Mouse (Mus musculus) v-Abl transformed pro-B cells (cell line): Measurements from ENCODE around the gene Zc3h12d.

ENCODE experiments used
- in situ Hi-C, 2 experiments: fragments of 400-800 bp; cut with MboI; formaldehyde crosslinking; loops; one replicate each; pipeline ENCODE4 v1.15.1; 2025; ENCODE audit not compliant: unreplicated experiment in 2 of 2

Zc3h12d gene

DNA sequence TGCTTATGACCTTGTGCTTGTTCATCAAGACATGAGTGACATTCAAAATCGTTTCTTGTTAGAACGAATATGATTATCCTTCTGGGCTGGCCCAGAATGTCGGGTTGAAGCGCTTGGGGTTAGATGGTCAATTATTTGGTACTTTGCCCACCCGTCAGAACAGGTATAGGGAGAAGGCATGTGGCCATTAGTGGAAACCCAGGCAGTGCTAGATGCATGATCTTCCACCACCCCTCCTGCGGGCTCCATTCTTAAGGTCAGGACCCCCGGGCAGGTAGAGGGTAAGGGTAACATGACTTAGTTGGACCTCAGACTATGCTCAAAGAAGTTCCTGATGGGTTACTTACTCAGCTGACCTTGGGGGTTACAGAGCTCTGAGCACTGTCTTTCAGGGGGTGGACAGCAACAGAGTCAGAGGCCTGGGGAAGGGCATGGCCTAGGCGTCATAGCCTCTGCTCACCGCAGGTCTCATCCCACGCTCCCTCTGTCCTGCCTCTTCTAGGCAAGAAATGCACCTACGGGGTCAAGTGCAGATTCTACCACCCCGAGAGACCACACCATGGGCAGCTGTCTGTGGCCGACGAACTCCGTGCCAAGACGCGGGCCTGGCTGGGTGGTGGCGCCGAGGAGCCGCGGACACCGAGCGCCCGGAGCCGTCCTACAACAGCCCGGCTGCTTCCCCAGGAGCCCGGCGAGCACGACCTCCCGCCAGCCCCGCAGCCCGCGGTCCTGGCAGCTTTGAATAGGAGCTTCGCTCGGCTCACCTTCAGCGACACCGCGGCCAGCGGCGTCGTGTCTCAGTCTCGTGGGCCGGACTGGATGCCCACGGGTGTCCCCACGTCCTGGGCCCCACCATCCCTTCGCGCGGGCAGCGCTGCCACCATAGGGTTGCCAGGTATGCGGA is 34.7 kb downstream of the Zc3h12d start:
- in situ Hi-C loops = loop anchor here in 1 of 2 experiments (5.0 kb wide), 1 partner anchor 35 kb away; the partner anchor contains the start of gene Zc3h12d

DNA sequence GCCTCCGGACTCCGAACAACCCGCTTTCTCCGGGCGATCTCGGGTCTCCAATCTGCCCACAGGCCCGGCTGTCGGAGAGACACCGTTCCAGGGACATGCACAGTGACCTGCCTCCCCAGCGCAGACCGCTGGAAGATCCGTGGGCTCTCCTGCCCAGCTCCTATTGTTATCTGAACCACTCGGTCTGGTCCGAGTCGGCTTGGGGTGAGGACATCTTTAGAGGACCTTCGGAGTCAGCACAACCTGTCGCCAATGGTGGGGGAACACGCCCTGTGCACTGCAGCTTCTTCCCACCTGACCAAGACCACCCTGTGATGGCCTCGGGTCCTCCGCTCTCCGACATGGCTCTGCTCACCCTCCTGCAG is 35.4 kb downstream of the Zc3h12d start:
- in situ Hi-C loops = loop anchor here in 1 of 2 experiments (5.0 kb wide), 1 partner anchor 35 kb away; the partner anchor contains the start of gene Zc3h12d

DNA sequence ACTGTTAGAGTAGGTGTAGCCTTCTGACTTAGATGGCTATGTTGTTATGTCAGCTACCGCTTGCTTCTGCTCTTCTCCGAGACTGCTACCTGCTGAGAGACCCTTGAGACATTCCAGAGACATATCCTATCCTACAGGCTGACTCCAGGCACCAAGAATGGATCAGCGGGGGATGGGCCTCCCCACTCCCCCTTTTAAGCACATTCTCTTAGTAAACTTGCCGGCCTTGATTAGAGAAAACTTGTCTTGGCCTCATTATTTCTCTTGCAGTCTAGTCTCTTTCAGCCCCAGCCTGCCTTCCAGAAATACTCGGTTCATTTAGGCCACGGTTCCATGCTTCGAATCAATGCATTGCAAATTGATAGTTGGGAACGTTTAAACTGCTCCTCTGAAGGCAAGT is 37.5 kb downstream of the Zc3h12d start:
- in situ Hi-C loops = loop anchor here in 1 of 2 experiments (5.0 to 10.0 kb wide), 2 partner anchors 37 to 55 kb away; partner anchors contain the start of gene Zc3h12d

DNA sequence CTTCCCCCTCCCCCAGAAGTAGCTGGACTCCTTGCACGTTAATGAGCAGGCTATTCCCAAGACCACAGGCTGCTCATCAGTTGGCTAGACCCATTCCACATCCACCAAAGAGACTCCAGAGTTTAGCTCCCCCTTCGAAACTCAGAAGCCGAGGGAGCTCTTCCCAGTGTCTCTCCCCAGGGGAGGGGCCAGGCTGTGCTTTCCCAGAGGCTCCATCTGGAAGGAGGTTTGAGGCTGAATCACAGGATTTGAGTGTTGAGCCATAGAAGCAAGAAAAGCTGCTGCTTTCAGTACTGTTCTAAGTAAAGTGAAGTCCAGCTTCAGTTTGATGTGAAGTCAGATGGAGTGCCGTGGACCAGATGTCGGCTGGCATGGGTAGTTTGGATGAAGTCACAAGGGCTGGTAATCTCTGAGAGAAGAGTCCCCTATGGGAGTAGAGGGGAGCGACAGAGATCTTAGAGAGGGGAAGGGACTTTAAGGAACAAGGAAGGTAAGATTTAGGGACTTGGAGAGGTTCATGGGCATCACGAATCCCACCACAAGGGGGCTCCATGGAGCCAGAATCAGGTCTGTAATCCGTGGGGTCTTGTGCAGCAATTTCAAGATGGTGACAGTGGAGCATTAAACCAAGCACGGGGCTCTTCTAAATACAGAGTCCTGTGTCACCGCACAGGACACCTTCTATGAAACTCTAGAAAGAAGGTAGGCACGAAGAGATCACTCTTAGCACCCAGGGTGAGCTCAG is 38.5 kb downstream of the Zc3h12d start:
- in situ Hi-C loops = loop anchor here in 1 of 2 experiments (10.0 kb wide), 1 partner anchor 56 kb away; no protein-coding TSS in a partner anchor

DNA sequence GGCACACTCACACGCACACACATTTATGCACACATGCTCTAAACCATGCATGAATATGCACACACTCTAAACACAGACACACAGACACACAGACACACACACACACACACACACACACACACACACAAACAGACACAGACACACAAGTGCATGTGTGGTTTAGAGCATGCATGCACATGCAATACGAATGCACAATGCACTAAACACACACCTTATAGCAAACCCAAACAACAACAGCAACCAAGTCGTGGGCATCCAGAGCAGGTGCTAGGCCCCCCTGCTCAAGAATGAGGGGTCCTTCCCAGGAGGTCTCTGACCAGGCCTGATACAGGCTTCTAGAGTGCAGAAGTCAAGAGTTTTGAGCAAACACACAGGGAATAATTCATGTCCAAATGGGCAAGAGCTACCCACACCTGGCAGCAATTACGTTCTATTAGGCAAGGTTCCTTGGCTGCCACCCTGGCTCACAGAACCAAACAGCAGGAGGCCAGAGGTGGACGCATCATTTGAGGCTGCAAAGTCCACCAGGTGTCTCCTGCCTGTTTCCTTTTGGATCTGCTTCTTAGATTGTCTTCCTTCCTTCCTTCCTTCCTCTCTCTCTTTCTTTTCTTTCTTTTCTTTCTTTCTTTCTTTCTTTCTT is 39.2 kb downstream of the Zc3h12d start:
- in situ Hi-C loops = loop anchor here in 1 of 2 experiments (10.0 kb wide), 1 partner anchor 57 kb away; no protein-coding TSS in a partner anchor

DNA sequence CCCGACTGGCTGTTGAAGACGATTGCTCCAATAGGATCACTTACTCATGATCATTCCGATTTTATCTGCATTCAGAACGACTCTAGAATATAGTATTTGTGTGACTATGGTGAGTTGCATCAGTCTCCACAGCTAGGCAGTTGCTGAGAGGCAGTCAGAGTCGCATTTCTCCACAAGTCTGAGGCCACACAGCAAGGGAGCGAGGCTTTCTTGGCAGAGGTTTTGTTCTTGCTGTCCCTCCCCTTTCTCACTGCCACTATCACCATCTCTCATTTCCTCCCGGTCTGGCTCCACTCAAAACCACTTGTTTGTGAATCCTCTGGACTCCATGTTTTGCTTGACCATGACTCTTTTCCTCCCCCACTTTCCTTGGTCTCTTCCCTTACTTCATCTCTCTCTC is 41.9 kb downstream of the Zc3h12d start:
- in situ Hi-C loops = loop anchor here in 1 of 2 experiments (10.0 kb wide), 1 partner anchor 59 kb away; no protein-coding TSS in a partner anchor

DNA sequence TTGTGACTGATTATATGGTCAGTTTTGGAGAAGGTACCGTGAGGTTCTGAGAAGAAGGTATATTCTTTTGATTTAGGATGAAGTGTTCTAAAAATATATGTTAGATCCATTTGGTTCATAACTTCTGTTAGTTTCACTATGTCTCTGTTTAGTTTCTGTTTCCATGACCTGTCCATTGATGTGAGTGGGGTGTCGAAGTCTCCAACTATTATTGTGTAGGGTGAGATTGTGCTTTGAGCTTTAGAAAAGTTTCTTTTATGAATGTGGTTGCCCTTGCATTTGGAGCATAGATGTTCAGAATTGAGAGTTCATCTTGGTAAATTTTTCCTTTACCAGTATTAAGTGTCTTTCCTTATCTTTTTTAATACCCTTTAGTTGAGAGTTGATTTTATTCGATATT is 48.0 kb downstream of the Zc3h12d start:
- in situ Hi-C loops = loop anchor here (5.0 to 25.0 kb wide), 7 partner anchors 68 to 807 kb away; no protein-coding TSS in a partner anchor

DNA sequence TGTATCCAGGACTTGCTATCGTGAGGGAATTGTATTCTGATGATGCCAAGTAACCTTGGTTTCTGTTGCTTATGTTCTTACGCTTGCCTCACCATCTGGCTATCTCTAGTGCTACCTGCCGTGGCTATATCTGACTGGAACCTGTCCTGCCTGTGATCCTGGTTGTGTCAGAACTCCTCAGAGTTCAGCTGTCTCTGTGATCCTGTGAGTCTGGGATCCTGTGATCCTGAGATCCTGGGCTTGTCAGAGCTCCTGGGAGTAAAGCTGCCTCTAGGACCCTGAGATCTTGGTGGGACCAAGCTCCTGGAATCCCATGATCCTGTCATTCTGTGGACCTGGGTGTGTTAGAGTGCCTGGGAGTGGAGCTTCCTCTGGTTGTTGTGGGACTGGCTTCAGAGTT is 49.7 kb downstream of the Zc3h12d start:
- in situ Hi-C loops = loop anchor here (5.0 to 25.0 kb wide), 7 partner anchors 70 to 805 kb away; no protein-coding TSS in a partner anchor

DNA sequence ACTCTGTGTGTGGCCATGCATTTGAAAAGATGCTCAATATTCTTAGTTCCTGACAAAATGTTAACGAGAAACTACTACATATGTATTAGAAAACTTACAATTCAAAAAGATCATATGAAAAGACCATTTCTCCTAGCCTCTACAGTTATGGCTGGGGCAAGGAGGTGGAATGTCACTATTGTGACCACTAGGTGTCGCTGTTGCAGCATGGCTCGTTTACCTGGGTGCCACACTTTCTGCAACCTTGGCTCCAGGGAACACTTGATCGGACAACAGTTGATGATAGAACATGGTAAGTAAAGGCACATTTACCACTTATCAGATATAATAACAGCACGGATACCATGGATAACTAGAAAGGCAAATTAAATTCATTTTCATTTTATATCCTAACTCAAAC is 51.3 kb downstream of the Zc3h12d start:
- in situ Hi-C loops = loop anchor here (5.0 to 25.0 kb wide), 7 partner anchors 71 to 804 kb away; no protein-coding TSS in a partner anchor

DNA sequence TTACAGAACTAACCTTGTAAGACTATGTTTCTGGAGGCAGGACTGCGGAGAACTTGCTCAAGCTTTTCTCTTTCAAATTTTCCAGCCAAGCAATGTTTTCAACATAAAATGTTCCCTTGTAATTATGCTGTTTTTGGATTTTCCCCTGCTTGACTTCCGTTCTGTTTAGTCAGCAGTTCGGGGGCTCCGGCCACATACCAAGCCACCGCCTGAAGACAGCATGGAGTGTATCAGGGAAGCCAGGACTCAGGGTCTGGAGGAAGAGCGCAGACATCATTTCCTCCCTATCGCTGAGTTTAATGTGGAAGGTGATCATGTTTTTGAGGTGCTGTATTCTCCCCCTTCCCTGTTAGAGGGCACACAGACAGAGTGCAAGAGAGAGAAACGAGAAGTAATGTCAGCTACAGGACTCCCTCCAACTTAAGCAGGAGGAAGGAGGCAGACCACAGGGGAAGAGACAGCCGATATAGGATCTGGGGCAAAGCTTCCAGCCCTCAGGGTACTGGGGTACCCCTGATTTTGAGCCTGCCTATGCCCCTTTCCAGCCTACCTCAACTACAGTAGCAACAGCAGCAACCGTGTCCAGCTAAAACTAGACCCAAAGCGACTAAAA is 56.1 kb downstream of the Zc3h12d start:
- in situ Hi-C loops = loop anchor here in 1 of 2 experiments (10.0 to 25.0 kb wide), 3 partner anchors 206 to 799 kb away; no protein-coding TSS in a partner anchor

DNA sequence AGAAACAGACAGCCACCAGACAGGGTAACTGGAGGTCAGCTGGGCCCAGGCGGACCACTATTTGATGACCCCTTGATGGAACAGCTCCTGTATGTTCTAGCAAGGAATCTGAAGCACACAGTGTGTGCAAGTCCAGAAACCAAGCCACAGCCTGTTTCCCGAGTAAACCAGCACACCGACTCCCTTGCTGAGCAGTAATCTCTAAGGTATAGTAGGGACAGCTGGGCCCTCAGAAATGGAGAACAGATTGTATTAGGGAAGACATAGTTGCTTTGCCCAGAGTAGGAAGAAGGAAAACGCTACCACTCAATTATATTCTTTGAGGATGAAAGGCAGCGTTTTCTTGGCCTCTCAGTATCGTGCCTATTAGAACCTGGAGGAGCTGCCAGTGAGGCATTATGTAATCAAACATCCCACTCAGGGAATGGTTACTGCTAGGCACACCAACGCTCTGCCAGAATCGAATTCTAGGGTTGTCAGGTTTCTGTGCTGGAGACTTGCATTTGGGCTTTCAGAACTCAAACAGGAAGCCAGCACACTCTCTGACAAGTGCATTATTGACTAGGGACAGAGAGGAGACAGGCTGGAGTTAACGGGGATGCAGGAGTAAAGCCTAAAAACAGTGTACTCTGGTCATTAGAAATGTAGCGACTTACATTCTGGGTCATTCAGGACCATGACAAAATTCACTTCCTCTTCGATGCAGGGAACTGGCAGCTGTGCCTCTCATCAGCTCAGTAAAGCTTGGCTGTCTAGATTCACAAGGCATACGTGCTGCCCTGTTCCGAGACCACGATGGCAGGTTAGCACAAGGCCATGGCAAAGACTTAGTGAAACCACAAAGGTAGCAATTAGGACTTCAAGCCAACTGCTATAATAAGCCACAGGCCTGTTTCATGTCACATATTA is 68.7 kb downstream of the Zc3h12d start:
- in situ Hi-C loops = no loop called here

DNA sequence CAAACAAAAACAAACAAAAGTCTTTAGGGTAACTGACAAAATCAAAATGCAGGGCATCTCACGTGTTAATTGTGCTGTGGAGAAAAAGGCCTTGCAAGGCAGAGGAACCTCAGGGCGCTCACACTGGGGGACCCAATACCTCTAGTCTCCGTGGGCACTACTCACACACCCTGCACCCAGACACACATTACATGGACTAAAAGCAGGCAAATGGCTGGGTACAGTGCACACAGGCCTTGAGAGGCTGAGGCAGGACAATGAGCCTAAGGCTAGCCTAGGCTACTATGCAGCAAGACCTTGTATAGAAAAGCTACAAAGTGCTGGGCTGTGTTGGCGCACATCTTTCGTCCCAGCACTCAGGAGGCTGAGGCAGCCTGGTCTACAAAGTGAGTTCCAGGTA is 71.9 kb downstream of the Zc3h12d start:
- in situ Hi-C loops = no loop called here

DNA sequence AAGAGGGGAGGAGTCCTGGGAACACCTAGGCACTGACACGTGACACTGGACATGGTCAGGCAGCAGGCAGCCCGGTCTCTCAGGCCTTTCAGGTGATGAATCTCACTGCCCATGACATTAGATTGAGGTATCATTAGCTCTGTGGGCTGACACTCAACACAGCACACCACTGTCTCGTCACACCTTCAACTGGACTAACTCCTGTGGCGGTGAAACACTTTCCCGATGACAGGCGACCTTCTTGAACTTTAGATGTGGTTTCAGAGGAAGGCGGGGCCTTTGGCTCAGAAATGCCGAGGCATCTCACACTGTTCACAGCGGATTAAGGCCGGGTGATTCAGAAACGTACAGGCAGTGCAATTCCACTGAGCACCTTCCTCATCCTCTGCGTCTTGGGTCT is 74.9 kb downstream of the Zc3h12d start:
- in situ Hi-C loops = no loop called here

DNA sequence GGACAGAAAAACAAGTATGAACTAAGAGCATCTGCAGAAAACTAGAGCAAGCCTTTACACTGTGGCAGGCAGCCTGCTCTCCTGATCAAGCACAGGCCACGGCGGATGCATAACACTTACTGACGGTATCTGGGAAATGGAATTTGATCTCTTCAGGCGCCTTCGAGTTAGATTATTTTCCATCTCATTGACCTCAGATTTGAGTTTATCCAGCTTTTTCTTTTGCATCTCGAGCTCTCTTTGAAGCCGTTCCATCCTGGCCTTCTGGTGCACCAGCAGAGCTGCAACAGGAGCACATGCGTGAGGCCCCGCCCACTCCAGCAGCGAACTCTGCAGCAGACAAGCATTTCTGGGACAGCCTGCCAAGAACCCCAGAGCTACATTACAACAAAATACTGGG is 79.0 kb downstream of the Zc3h12d start:
- in situ Hi-C loops = no loop called here
